Mouse (Mus musculus): Measurements from ENCODE around the gene Emilin2. TPM values are rescaled to one million over a fixed set of nuclear protein-coding genes. Genes with fewer than 3 reads are reported as not detected.

Emilin2 gene
- polyA plus RNA-seq, 1 experiment from 2014 or later, result 31.3 TPM

DNA sequence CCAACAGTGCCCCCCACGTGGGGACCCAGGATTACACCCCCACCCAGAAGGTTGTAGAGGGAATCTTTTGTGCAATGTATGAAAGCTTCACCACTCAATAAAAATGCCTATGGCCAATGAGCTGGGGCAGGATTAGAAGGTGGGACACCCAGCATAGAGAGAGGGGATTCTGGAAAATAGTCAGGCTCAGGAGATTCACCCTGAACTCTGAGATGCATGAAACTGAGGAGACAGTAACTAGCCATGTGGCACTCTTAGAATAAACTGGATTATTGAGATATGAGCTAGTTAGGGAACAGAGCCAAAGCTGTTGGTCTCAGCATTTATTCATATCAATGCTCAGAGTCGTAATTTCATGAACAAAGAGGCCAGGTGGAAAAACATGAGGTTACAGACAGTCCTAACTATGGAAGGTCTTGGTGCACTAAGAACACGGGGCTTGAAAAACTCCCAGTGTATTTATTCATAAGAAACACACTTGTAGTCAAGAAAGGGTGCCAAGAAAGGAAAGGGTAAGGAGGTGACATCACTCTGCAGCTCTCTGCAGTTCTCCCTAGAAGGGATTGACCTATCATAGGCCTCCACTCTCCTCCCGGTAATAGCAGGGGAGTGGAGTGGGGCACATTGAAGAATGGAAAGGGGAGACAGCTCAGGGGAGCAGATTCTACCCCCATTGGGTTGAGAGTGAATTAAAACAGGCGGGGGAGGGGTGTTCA is 46.3 kb downstream of the Emilin2 start:
- no peaks in the 10 kb centered on the region for H3K9me3 ChIP-seq (ENCODE audit: control insufficient read depth, low read length)
- peaks cover 69% of the 10 kb centered on the region for H3K4me1 ChIP-seq (replicated peaks; ENCODE audit: control insufficient read depth, insufficient read depth, low read length)
- DNase-seq (ENCODE audit: low spot score) (no peak), ATAC-seq (replicated peaks; ENCODE audit: low FRiP score) (no peak)
- no peaks in the 10 kb centered on the region for H3K36me3 ChIP-seq (ENCODE audit: control insufficient read depth, insufficient read depth, low read length)
- peak overlapping the region; percentile 36 for H3K4me2 ChIP-seq
- WGBS, result 58% methylated on average over 5 of the region's 5 CpGs
- peak overlapping the region; percentile 37 for H3K9ac ChIP-seq (ENCODE audit: low read depth, low read length)
- H3K4me3 ChIP-seq (ENCODE audit: low read depth, low read length), result no peak overlapping the region
- H3K27ac ChIP-seq (ENCODE audit: low read depth, low read length), result peak overlapping the region; percentile 41
- H3K27me3 ChIP-seq (replicated peaks; ENCODE audit: control insufficient read depth, insufficient read depth, low read length), result no peaks in the 10 kb centered on the region

GRCm38 (mm10) chr17:71264739-71265138 is 47.0 kb downstream of the Emilin2 start:
- peak overlapping the region; percentile 36 for H3K4me2 ChIP-seq

DNA sequence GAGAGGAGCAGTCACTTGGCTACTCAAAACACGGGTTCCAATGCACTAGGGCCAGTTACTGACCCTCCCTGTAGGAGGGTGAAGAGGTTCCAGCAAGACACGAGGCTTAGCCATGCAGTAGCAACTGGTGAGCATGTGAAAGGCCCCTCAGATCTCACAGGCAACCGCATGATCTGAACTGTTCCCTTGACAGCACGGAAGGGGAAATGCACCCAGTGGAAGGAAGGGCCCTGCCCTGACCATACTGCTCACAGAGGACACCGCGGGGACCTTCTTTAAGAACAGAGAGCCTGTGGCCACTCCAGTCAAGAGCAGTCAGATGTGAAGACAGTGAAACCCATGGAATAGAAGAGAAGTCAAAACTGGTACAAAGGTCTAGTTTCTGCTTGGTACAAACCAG is 48.6 kb downstream of the Emilin2 start:
- Histone ChIP-seq H3K4me3 (ENCODE audit: low read depth, low read length) (no peak overlapping the region), H3K27ac (ENCODE audit: low read depth, low read length) (peak overlapping the region; percentile 62), H3K4me1 (replicated peaks; ENCODE audit: control insufficient read depth, insufficient read depth, low read length) (peaks cover 77% of the 10 kb centered on the region), H3K36me3 (ENCODE audit: control insufficient read depth, insufficient read depth, low read length) (no peaks in the 10 kb centered on the region), H3K4me2 (0 out of 2 replicates have a peak overlapping the region, but pooled peaks have one; percentile 23), H3K9me3 (ENCODE audit: control insufficient read depth, low read length) (no peaks in the 10 kb centered on the region), H3K9ac (ENCODE audit: low read depth, low read length) (no peak overlapping the region), H3K27me3 (replicated peaks; ENCODE audit: control insufficient read depth, insufficient read depth, low read length) (no peaks in the 10 kb centered on the region)
- ATAC-seq (replicated peaks; ENCODE audit: low FRiP score), result no peak
- DNase-seq (ENCODE audit: low spot score), result no peak
- WGBS, result 41% methylated on average over 6 of the region's 6 CpGs

More at GRCm38 (mm10) chr17:71264739-71265138, 47.0 kb downstream of the Emilin2 start:
- no peaks in the 10 kb centered on the region for H3K9me3 ChIP-seq (ENCODE audit: control insufficient read depth, low read length)
- no peaks in the 10 kb centered on the region for H3K36me3 ChIP-seq (ENCODE audit: control insufficient read depth, insufficient read depth, low read length)
- DNase-seq (ENCODE audit: low spot score) (no peak), ATAC-seq (replicated peaks; ENCODE audit: low FRiP score) (no peak)
- peak overlapping the region; percentile 41 for H3K27ac ChIP-seq (ENCODE audit: low read depth, low read length)
- peaks cover 75% of the 10 kb centered on the region for H3K4me1 ChIP-seq (replicated peaks; ENCODE audit: control insufficient read depth, insufficient read depth, low read length)
- peak overlapping the region; percentile 37; the same call in 1 of the 2 replicates for H3K9ac ChIP-seq (ENCODE audit: low read depth, low read length)
- H3K4me3 ChIP-seq (ENCODE audit: low read depth, low read length), result 0 out of 2 replicates have a peak overlapping the region, but pooled peaks have one; percentile 3
- no peaks in the 10 kb centered on the region for H3K27me3 ChIP-seq (replicated peaks; ENCODE audit: control insufficient read depth, insufficient read depth, low read length)
- WGBS, result 30% methylated on average over 4 of the region's 4 CpGs

- Histone ChIP-seq H3K27ac (ENCODE audit: low read depth, low read length) (no peak overlapping the region), H3K4me3 (ENCODE audit: low read depth, low read length) (no peak overlapping the region), H3K36me3 (ENCODE audit: control insufficient read depth, insufficient read depth, low read length) (no peaks in the 10 kb centered on the region), H3K27me3 (replicated peaks; ENCODE audit: control insufficient read depth, insufficient read depth, low read length) (no peaks in the 10 kb centered on the region), H3K9me3 (ENCODE audit: control insufficient read depth, low read length) (no peaks in the 10 kb centered on the region), H3K4me1 (replicated peaks; ENCODE audit: control insufficient read depth, insufficient read depth, low read length) (peaks cover 79% of the 10 kb centered on the region), H3K9ac (ENCODE audit: low read depth, low read length) (no peak overlapping the region), H3K4me2 (no peak overlapping the region)
- WGBS, result 58% methylated on average over 3 of the region's 3 CpGs
- no peak for DNase-seq (ENCODE audit: low spot score)
- ATAC-seq (replicated peaks; ENCODE audit: low FRiP score), result no peak
Observed at GRCm38 (mm10) chr17:71260658-71261057, 51.1 kb downstream of the Emilin2 start.

DNA sequence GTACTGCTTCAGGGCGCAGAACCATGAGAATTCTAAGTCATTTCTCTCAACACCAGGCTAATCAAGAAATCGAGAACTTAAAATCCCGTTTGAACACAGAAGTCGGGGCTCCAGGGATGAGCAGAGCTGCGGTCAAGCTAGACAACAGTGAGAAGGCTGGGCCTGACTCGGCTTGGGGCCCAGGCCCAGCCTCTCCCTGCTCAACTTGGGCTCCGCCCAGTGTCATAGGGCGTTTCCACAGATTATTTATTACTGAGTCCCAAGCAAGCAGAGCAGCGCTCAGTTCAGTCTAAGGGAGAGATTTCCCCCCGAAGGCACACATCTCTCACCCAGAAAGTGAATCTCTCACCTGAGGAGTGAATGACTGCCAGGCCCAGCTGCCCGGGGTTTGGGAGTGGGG is 52.1 kb downstream of the Emilin2 start:
- Histone ChIP-seq H3K9me3 (ENCODE audit: control insufficient read depth, low read length) (no peaks in the 10 kb centered on the region), H3K27ac (ENCODE audit: low read depth, low read length) (peak overlapping the region; percentile 60; the same call in 1 of the 2 replicates), H3K9ac (ENCODE audit: low read depth, low read length) (peak overlapping the region; percentile 35), H3K36me3 (ENCODE audit: control insufficient read depth, insufficient read depth, low read length) (no peaks in the 10 kb centered on the region), H3K4me1 (replicated peaks; ENCODE audit: control insufficient read depth, insufficient read depth, low read length) (peaks cover 74% of the 10 kb centered on the region), H3K4me2 (peak overlapping the region; percentile 43), H3K4me3 (ENCODE audit: low read depth, low read length) (no peak overlapping the region), H3K27me3 (replicated peaks; ENCODE audit: control insufficient read depth, insufficient read depth, low read length) (no peaks in the 10 kb centered on the region)
- ATAC-seq (replicated peaks; ENCODE audit: low FRiP score) (peak; percentile 76), DNase-seq (ENCODE audit: low spot score) (no peak)
- 56% methylated on average over 11 of the region's 11 CpGs for WGBS

- no peak overlapping the region; the same call in 1 of the 2 replicates for H3K9ac ChIP-seq (ENCODE audit: low read depth, low read length)
- ATAC-seq (replicated peaks; ENCODE audit: low FRiP score), result no peak
- DNase-seq (ENCODE audit: low spot score), result no peak
- peak overlapping the region; percentile 39; the same call in 1 of the 2 replicates for H3K4me2 ChIP-seq
- peaks cover 50% of the 10 kb centered on the region for H3K4me1 ChIP-seq (replicated peaks; ENCODE audit: control insufficient read depth, insufficient read depth, low read length)
- H3K4me3 ChIP-seq (ENCODE audit: low read depth, low read length), result no peak overlapping the region
- peak overlapping the region; percentile 13; the same call in 1 of the 2 replicates for H3K27ac ChIP-seq (ENCODE audit: low read depth, low read length)
- H3K27me3 ChIP-seq (replicated peaks; ENCODE audit: control insufficient read depth, insufficient read depth, low read length), result no peaks in the 10 kb centered on the region
- no peaks in the 10 kb centered on the region for H3K9me3 ChIP-seq (ENCODE audit: control insufficient read depth, low read length)
- 60% methylated on average over 13 of the region's 13 CpGs for WGBS
- H3K36me3 ChIP-seq (ENCODE audit: control insufficient read depth, insufficient read depth, low read length), result peaks cover 3% of the 10 kb centered on the region; the same call in 1 of the 2 replicates
Observed at GRCm38 (mm10) chr17:71256806-71257536, 54.8 kb downstream of the Emilin2 start.

- Histone ChIP-seq H3K4me1 (replicated peaks; ENCODE audit: control insufficient read depth, insufficient read depth, low read length) (peaks cover 50% of the 10 kb centered on the region), H3K27ac (ENCODE audit: low read depth, low read length) (peak overlapping the region; percentile 13; the same call in 1 of the 2 replicates), H3K4me3 (ENCODE audit: low read depth, low read length) (no peak overlapping the region), H3K27me3 (replicated peaks; ENCODE audit: control insufficient read depth, insufficient read depth, low read length) (no peaks in the 10 kb centered on the region), H3K9me3 (ENCODE audit: control insufficient read depth, low read length) (no peaks in the 10 kb centered on the region), H3K36me3 (ENCODE audit: control insufficient read depth, insufficient read depth, low read length) (peaks cover 3% of the 10 kb centered on the region; the same call in 1 of the 2 replicates), H3K9ac (ENCODE audit: low read depth, low read length) (no peak overlapping the region; the same call in 1 of the 2 replicates), H3K4me2 (peak overlapping the region; percentile 39)
- 70% methylated on average over 14 of the region's 14 CpGs for WGBS
- peak; percentile 51 for ATAC-seq (replicated peaks; ENCODE audit: low FRiP score)
- DNase-seq (ENCODE audit: low spot score), result no peak
Observed at GRCm38 (mm10) chr17:71256068-71256615, 55.6 kb downstream of the Emilin2 start.

DNA sequence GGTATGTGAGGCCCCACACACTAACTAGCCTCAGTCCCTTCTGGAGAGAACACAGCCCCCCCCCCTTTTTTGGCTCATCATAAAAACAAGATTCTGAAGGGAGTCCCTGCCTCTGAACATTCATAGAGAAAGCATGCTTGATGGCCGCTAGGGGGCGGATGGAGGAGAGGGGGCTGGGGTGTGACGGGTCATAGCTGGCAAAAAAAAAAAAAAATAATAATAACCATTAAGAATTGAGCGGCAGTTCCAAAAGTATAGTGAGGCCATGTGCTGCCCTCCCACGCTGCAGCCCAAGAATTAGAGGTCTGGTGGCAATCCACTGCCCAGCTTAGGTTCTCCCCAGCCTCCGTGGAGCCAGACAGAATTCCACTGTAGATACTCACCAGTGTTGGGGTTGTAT is 57.0 kb downstream of the Emilin2 start:
- Histone ChIP-seq H3K4me1 (replicated peaks; ENCODE audit: control insufficient read depth, insufficient read depth, low read length) (peaks cover 52% of the 10 kb centered on the region), H3K4me3 (ENCODE audit: low read depth, low read length) (no peak overlapping the region), H3K36me3 (ENCODE audit: control insufficient read depth, insufficient read depth, low read length) (peaks cover 5% of the 10 kb centered on the region; the same call in 1 of the 2 replicates)

More for the DNA sequence above, 57.0 kb downstream of the Emilin2 start:
- H3K27ac ChIP-seq (ENCODE audit: low read depth, low read length), result no peak overlapping the region
- H3K4me2 ChIP-seq, result 0 out of 2 replicates have a peak overlapping the region, but pooled peaks have one; percentile 8
- no peak for DNase-seq (ENCODE audit: low spot score)
- no peak for ATAC-seq (replicated peaks; ENCODE audit: low FRiP score)
- 47% methylated on average over 6 of the region's 6 CpGs for WGBS
- H3K9me3 ChIP-seq (ENCODE audit: control insufficient read depth, low read length), result no peaks in the 10 kb centered on the region
- H3K9ac ChIP-seq (ENCODE audit: low read depth, low read length), result no peak overlapping the region
- no peaks in the 10 kb centered on the region for H3K27me3 ChIP-seq (replicated peaks; ENCODE audit: control insufficient read depth, insufficient read depth, low read length)

Measured in liver, embryonic 11.5 days (tissue).